Mouse (Mus musculus): ENCODE results near the gene Mnx1. TPM values are rescaled to one million over a fixed set of nuclear protein-coding genes. Genes with fewer than 3 reads are reported as not detected.
A peak's percentile ranks its signal among the peaks of the same experiment; 100 is the strongest.
"Not testable (repeated sequence)": the region's sequence is repeated elsewhere in the genome, so short reads cannot be mapped to it uniquely, and the experiment has no call there.

Gene Mnx1
- polyA plus RNA-seq, 1 experiment from 2014 or later = not detected

DNA sequence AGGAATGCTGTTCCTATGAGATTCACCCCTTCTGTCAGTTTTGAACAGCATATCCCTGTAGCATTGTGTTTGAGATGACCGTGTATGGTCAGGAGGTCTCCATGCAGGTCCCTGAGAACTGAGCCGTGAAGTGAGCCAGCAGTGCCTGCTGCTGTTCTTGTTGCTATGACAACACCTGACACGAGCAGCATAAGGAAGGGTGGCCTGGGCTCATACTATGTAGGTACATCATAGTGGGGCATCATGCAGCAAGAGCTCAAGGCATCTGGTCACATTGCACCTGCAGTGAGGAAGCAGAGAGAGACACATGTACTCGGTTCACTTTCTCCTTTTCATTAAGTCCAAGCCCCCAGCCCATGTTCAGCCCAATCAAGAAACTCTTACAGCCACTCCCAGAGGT lies 25.9 kb downstream of the Mnx1 start:
- H3K9me3 ChIP-seq (replicated peaks; ENCODE audit: control insufficient read depth, low read length) = no peaks in the 10 kb centered on the region
- DNase-seq (ENCODE audit: low spot score) (no peak), ATAC-seq (no peak)
- H3K27ac ChIP-seq (ENCODE audit: low read depth, low read length) = no peak overlapping the region
- H3K9ac ChIP-seq (ENCODE audit: low read length) = no peak overlapping the region
- H3K4me1 ChIP-seq (ENCODE audit: control insufficient read depth, insufficient read depth, low read length) = no peaks in the 10 kb centered on the region
- WGBS = 74% methylated on average over 4 of the region's 4 CpGs
- H3K36me3 ChIP-seq (ENCODE audit: control insufficient read depth, insufficient read depth, low read length) = peaks cover 72% of the 10 kb centered on the region
- H3K27me3 ChIP-seq (replicated peaks; ENCODE audit: control insufficient read depth, insufficient read depth, low read length) = no peaks in the 10 kb centered on the region
- H3K4me3 ChIP-seq (ENCODE audit: low read depth, low read length) = no peak overlapping the region
- no peak overlapping the region for H3K4me2 ChIP-seq (ENCODE audit: low read length)

DNA sequence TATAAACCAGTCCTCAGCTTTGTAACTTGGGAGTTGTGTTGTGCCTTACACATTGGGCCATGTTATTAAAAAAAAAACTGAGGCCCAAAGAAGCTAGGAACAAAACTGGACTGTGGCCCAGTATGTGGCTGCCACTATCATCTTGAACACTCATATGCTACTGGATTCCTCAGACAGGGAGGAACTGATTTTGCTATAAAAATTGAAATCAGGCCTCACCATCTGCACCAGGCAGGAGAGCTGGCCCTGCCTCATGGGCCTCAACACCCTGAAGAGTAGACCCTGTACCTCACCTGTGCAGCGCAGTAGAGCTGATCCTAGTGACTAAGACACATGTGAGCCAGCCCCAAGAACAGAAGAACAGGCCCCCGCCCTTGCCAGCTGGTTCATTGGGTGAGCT lies 33.0 kb downstream of the Mnx1 start:
- no peaks in the 10 kb centered on the region for H3K4me1 ChIP-seq (ENCODE audit: control insufficient read depth, insufficient read depth, low read length)
- WGBS = 88% methylated on average over 2 of the region's 2 CpGs
- H3K36me3 ChIP-seq (ENCODE audit: control insufficient read depth, insufficient read depth, low read length) = peaks cover 92% of the 10 kb centered on the region
- ATAC-seq = no peak
- H3K9me3 ChIP-seq (replicated peaks; ENCODE audit: control insufficient read depth, low read length) = no peaks in the 10 kb centered on the region
- no peak for DNase-seq (ENCODE audit: low spot score)
- H3K27me3 ChIP-seq (replicated peaks; ENCODE audit: control insufficient read depth, insufficient read depth, low read length) = no peaks in the 10 kb centered on the region
- no peak overlapping the region for H3K4me2 ChIP-seq (ENCODE audit: low read length)
- no peak overlapping the region for H3K9ac ChIP-seq (ENCODE audit: low read length)
- H3K4me3 ChIP-seq (ENCODE audit: low read depth, low read length) = no peak overlapping the region
- no peak overlapping the region for H3K27ac ChIP-seq (ENCODE audit: low read depth, low read length)

- Histone ChIP-seq H3K4me1 (ENCODE audit: control insufficient read depth, insufficient read depth, low read length) (peaks cover 14% of the 10 kb centered on the region), H3K36me3 (ENCODE audit: control insufficient read depth, insufficient read depth, low read length) (peaks cover 52% of the 10 kb centered on the region)
- H3K27ac ChIP-seq (ENCODE audit: low read depth, low read length); H3K4me3 ChIP-seq (ENCODE audit: low read depth, low read length); H3K27me3 ChIP-seq (replicated peaks; ENCODE audit: control insufficient read depth, insufficient read depth, low read length); ATAC-seq; H3K4me2 ChIP-seq (ENCODE audit: low read length); H3K9me3 ChIP-seq (replicated peaks; ENCODE audit: control insufficient read depth, low read length); H3K9ac ChIP-seq (ENCODE audit: low read length); DNase-seq (ENCODE audit: low spot score): not testable (repeated sequence)
- WGBS = 92% methylated on average over 6 of the region's 6 CpGs
These were observed 41.5 kb downstream of the Mnx1 start for GRCm38 (mm10) chr5:29436728-29437127.

- DNase-seq (ENCODE audit: low spot score) (no peak), ATAC-seq (no peak)
- Histone ChIP-seq H3K4me2 (ENCODE audit: low read length) (peak overlapping the region; percentile 97), H3K4me3 (ENCODE audit: low read depth, low read length) (peak overlapping the region; percentile 92), H3K36me3 (ENCODE audit: control insufficient read depth, insufficient read depth, low read length) (peaks cover 40% of the 10 kb centered on the region), H3K4me1 (ENCODE audit: control insufficient read depth, insufficient read depth, low read length) (peaks cover 14% of the 10 kb centered on the region), H3K27me3 (replicated peaks; ENCODE audit: control insufficient read depth, insufficient read depth, low read length) (0 out of 2 replicates have a peak, but pooled peaks cover 8% of the 10 kb centered on the region), H3K9me3 (replicated peaks; ENCODE audit: control insufficient read depth, low read length) (no peaks in the 10 kb centered on the region), H3K27ac (ENCODE audit: low read depth, low read length) (no peak overlapping the region), H3K9ac (ENCODE audit: low read length) (peak overlapping the region; percentile 81)
- 47% methylated on average over 8 of the region's 8 CpGs for WGBS
These were observed 42.8 kb downstream of the Mnx1 start for GRCm38 (mm10) chr5:29435491-29435890.

- Histone ChIP-seq H3K9ac (ENCODE audit: low read length) (peak overlapping the region; percentile 81), H3K9me3 (replicated peaks; ENCODE audit: control insufficient read depth, low read length) (no peaks in the 10 kb centered on the region), H3K27me3 (replicated peaks; ENCODE audit: control insufficient read depth, insufficient read depth, low read length) (0 out of 2 replicates have a peak, but pooled peaks cover 8% of the 10 kb centered on the region), H3K4me1 (ENCODE audit: control insufficient read depth, insufficient read depth, low read length) (peaks cover 14% of the 10 kb centered on the region), H3K4me3 (ENCODE audit: low read depth, low read length) (peak overlapping the region; percentile 92), H3K36me3 (ENCODE audit: control insufficient read depth, insufficient read depth, low read length) (peaks cover 34% of the 10 kb centered on the region), H3K4me2 (ENCODE audit: low read length) (peak overlapping the region; percentile 97), H3K27ac (ENCODE audit: low read depth, low read length) (peak overlapping the region; percentile 49; the same call in 1 of the 2 replicates)
- ATAC-seq (peak; percentile 56), DNase-seq (ENCODE audit: low spot score) (no peak)
- WGBS = under 1% methylated on average over 45 of the region's 48 CpGs
These were observed 43.4 kb downstream of the Mnx1 start for GRCm38 (mm10) chr5:29434872-29435358.

DNA sequence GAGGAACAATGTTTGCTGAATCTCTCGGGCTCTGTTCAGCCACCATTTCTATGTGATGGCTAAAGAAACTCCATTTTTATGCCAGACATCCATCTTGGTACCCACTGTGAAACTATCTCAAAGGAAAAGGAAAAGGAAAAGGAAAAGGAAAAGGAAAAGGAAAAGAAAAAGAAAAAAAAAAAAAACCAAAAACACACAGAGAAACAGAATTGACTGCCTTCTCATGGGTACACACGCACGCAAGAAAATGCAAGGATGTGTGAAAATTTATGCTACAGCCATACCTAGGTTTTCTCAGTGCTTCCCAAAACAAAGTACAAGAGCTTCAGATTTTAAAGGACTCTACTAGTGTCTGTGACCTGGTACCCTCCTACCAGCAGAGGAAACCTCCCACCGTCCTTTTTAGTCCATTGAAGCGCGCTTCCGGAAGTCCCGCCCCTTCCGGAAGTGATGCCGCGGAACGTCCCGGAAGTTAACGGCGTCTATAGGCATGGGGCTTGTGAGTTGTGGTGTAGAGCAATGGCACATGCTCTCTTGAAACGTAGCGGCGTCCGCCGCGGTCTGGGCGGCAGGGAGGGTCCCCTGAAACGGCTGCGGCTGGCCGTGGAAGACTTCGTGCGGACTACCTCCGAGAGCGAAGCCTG lies 43.9 kb downstream of the Mnx1 start, which contains the start of gene Nom1:
TSS of gene Nom1 (plus strand) at position 437 of the 644 bp plus-strand sequence.
- Histone ChIP-seq H3K36me3 (ENCODE audit: control insufficient read depth, insufficient read depth, low read length) (peaks cover 29% of the 10 kb centered on the region), H3K4me2 (ENCODE audit: low read length) (peak within 1 kb of the TSS; percentile 97), H3K27ac (ENCODE audit: low read depth, low read length) (peak within 1 kb of the TSS; percentile 49; the same call in 1 of the 2 replicates), H3K4me1 (ENCODE audit: control insufficient read depth, insufficient read depth, low read length) (peaks cover 14% of the 10 kb centered on the region), H3K9me3 (replicated peaks; ENCODE audit: control insufficient read depth, low read length) (no peaks in the 10 kb centered on the region), H3K9ac (ENCODE audit: low read length) (peak within 1 kb of the TSS; percentile 81), H3K27me3 (replicated peaks; ENCODE audit: control insufficient read depth, insufficient read depth, low read length) (0 out of 2 replicates have a peak, but pooled peaks cover 8% of the 10 kb centered on the region), H3K4me3 (ENCODE audit: low read depth, low read length) (peak within 1 kb of the TSS; percentile 92)
- ATAC-seq (peak; percentile 99), DNase-seq (ENCODE audit: low spot score) (peak; percentile 96)
- WGBS = 5% methylated on average over 23 of the region's 29 CpGs

GRCm38 (mm10) chr5:29423330-29423729 lies 54.9 kb downstream of the Mnx1 start:
- not testable (repeated sequence) for H3K4me1 ChIP-seq (ENCODE audit: control insufficient read depth, insufficient read depth, low read length); H3K9ac ChIP-seq (ENCODE audit: low read length); H3K27me3 ChIP-seq (replicated peaks; ENCODE audit: control insufficient read depth, insufficient read depth, low read length); H3K27ac ChIP-seq (ENCODE audit: low read depth, low read length); ATAC-seq; H3K36me3 ChIP-seq (ENCODE audit: control insufficient read depth, insufficient read depth, low read length); DNase-seq (ENCODE audit: low spot score); H3K4me2 ChIP-seq (ENCODE audit: low read length); H3K4me3 ChIP-seq (ENCODE audit: low read depth, low read length); H3K9me3 ChIP-seq (replicated peaks; ENCODE audit: control insufficient read depth, low read length)
- 67% methylated on average over 3 of the region's 3 CpGs for WGBS

Measured in forebrain, embryonic 14.5 days (tissue).